Mouse (Mus musculus): ENCODE results near the gene Ovol1.

The Ovol1 gene

DNA sequence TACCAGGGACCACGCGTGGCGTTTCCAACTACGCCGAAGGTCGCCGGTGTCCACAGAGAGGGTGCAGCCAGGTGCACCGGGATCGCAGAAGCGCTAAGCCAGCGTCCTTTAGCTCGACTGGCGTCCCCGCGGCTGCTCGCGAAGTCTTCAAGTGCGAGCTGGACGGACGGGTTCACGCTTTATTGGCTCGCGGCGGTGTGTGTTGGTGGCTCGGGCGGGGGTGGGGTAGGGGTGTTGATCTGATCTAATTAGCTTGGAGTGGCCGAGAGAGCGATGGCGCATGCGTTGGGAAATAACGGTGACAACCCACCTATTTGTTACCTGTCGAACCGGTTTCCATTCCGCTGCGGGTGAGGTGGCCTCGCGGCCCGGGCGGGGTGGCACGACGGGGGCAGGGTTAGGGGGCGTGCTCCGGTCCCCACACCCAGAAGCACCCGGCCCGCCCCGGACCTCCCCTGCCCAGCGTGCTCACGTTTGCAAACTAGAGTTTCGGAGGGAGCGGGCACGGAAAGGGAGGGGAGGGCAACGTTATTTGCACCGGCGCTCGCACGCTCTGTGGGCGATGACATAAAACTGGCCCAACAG, at the start of gene Ovol1:
Gene Ovol1, minus strand, starts transcription at position 190 of the 585 bp plus-strand sequence.
- no peak for DNase-seq

DNA sequence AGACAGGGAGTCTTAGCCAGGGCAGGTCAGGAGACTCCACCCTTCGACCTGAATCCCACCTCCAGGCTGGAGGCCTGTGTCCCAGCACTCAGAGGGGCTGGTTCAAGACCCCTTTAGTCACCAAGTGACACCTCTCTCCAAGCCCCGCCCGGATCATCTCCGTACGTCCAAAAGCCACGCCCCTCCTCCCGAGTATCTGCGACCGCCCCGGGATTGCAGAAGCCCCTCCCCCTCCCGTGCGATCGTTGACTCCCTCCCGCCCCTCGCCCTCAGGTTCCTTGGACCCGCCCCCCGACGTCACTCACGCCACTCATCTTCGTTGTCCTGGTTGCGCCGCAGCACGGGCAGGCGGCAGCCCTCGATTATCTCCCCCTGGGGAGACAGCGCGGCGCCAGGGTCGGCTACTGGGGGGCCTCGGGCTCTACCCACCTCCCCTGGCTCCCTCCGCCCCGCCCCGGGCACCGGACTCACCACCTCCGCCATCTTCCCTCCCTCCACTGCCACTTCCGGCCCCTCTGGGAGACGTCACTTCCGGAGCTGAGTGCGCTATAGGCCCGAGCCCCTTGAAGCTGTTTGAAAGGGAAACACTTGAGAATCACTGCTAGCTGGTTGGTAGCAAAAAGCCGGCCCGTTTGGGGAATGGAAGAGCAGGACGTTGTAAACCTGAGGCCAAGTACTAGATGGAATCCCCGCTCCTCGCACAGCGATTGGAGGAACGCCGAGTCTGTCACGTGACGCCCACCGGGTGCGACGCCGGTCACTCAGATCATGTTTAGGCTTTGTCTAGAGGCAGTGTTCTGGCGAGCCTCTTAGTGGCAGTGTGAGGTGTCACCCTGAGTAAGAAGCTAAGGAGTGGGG, 49.3 kb upstream of the Ovol1 start, which contains the start of gene Kat5:
Gene Kat5, minus strand, starts transcription at position 691 of the 858 bp plus-strand sequence.
- DNase-seq: peak; percentile 89

GRCm38 (mm10) chr19:5609171-5609546, 48.7 kb upstream of the Ovol1 start:
- DNase-seq: no peak

DNA sequence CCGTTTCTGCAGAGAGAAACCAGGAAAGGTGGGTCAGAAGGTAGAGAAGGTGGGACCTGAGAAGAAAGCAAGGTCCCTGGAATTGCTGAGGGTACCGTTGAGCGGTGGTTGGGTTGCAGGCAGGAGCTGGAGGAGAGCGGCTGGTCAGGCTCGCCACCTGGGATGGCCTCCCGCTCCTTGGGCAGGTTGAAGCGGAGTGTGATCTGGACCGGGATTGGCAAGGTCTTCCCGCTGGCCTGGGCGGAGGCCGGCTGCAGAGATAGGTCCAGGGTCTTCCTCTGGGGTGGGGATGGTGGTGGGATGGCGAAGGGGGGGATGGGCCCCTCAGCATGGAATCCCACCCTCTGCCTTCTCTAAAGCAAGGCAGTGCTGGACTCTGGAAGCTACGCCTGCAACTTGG, 48.3 kb upstream of the Ovol1 start:
- no peak for DNase-seq

DNA sequence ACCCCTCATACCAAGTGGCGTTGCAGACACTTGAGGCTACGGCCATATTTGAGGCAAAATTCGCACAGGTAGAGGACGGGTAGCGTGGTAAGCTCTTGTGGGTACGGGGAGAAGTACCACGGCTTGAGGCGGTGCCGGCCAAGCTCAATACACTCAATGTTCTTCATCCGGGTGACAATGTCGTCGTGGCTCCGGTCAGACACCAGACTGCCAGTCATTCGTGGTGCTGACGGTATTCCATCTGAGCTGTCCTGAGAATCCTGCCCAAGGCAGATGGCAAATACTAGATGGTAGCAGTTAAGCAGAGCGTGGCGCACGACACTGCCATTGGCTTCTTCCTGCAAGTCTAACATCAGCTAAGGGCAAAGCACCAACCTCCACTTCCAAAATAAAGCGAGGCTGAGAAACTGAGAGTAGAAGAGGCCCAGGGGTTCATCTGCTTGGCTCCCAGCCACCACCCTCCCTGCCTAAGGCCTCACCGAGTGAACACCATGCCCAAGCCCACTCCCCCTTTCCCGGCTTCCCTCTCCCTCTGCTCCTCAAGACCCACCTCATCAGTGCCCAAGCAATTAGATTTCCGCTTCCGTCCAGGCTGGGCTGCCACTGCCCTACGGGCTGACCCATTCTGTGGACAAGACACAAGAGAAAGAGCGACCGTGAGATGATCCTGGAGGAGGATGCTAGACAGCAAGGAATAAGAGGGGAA, 47.4 kb upstream of the Ovol1 start:
- no peak for DNase-seq

GRCm38 (mm10) chr19:5606196-5606595, 45.8 kb upstream of the Ovol1 start:
- peak; percentile 17 for DNase-seq

GRCm38 (mm10) chr19:5605126-5605525, 44.7 kb upstream of the Ovol1 start:
- DNase-seq: no peak

GRCm38 (mm10) chr19:5603664-5604063, 43.2 kb upstream of the Ovol1 start:
- no peak for DNase-seq

- peak; percentile 70 for DNase-seq
Observed at GRCm38 (mm10) chr19:5601752-5602541, 41.5 kb upstream of the Ovol1 start, which contains the start of gene Rnaseh2c. TSS of gene Rnaseh2c (plus strand) at chr19:5601873.

DNA sequence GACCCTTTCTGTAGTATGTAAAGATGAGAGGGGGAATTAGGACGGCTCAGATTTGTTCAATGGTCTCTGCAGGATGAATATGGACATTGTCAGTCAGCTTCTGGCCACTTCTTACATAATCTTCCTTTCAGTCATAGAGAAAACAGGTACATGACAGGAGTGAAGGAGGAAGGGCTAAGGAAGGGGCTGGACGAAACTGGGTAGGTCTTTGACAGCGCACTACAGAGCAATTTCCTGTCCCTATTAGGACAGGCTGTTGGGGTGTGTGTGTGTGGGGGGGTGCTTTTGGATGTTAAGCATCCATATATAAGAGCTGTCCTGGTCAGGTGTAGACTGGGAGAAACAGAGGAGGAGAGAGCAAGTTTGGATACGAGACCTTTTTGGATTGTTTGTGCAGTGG, 38.8 kb upstream of the Ovol1 start:
- DNase-seq: no peak

DNA sequence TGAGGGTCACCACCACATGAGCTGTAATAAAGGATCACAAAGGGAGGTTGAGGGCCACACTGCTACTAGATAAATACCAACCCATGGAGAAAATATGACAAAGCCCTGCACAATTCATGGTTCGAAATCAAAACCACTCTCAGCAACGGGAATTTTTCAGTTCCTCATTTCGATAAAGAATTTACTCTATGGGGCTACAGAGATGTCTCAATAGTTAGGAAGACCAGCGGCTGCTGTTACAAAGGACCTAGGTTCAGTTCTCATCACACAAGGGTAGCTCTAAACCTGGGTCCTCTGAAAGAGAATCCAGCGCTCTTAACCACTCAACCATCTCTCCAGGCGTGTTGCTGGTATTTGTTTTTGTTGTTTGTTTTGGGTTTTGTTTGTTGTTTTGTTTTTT, 31.4 kb upstream of the Ovol1 start:
- no peak for DNase-seq

DNA sequence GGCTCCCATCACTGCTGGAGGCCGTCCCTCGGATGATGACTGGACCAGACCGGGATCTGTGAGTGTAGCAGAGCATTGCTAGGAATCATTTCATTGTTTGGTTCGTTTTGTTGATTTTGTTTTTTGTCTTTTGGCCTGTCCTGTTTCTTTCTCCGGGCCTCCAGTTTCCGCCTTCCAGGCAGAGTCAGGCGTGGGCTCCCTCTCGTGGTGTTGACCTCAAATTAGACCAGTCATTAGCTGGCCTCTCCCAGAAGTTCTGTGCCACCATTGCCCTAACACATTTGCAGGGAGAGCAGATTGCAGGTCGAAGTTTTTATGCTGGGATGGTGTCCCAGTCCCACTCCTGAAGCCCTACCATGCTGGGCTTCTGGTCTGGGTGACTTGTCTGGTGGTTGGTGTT, 28.7 kb upstream of the Ovol1 start:
- no peak for DNase-seq

DNA sequence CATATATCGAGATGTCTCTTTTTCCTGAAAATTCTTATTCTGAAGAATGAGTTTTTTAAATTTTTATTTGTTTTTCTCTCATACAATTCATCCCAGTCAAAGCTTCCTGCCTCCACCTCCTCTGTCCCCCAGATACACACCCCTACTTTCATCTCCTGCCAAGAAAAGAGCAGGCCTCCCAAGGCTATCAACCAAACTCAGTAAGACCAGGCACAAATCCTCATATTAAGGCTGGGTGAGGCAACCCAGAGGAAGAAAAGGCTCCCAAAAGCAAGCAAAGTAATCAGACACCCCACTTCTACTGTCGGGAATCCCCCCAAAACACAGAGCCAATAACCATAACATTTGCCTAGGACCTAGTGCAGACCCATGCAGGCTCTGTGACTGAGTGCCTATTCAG, 21.5 kb upstream of the Ovol1 start:
- no peak for DNase-seq

DNA sequence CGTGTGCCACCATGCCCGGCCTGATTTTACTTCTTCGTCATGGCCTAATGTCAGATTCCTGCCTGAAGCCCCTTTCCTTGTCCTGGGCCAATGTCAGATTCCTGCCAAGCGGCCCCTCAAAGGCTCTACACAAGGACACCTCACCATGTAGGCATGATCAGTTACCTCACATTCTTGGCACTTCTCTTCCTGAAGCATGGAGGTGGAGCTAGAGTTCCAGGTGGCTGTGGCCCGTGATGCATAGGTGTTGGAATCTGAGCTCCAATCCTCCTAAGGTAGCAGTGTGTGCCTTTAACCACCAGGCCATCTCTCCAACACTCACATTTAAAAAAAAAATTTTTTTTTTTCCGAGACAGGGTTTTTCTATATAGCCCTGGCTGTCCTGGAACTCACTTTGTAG, 20.3 kb upstream of the Ovol1 start:
- no peak for DNase-seq

- DNase-seq: no peak
Observed at GRCm38 (mm10) chr19:5579971-5580370, 19.5 kb upstream of the Ovol1 start.

- DNase-seq: no peak
Observed at GRCm38 (mm10) chr19:5575336-5575735, 14.9 kb upstream of the Ovol1 start.

GRCm38 (mm10) chr19:5572331-5573125, 12.1 kb upstream of the Ovol1 start:
- no peak for DNase-seq

- DNase-seq: no peak
Observed at GRCm38 (mm10) chr19:5571831-5572230, 11.4 kb upstream of the Ovol1 start.

DNA sequence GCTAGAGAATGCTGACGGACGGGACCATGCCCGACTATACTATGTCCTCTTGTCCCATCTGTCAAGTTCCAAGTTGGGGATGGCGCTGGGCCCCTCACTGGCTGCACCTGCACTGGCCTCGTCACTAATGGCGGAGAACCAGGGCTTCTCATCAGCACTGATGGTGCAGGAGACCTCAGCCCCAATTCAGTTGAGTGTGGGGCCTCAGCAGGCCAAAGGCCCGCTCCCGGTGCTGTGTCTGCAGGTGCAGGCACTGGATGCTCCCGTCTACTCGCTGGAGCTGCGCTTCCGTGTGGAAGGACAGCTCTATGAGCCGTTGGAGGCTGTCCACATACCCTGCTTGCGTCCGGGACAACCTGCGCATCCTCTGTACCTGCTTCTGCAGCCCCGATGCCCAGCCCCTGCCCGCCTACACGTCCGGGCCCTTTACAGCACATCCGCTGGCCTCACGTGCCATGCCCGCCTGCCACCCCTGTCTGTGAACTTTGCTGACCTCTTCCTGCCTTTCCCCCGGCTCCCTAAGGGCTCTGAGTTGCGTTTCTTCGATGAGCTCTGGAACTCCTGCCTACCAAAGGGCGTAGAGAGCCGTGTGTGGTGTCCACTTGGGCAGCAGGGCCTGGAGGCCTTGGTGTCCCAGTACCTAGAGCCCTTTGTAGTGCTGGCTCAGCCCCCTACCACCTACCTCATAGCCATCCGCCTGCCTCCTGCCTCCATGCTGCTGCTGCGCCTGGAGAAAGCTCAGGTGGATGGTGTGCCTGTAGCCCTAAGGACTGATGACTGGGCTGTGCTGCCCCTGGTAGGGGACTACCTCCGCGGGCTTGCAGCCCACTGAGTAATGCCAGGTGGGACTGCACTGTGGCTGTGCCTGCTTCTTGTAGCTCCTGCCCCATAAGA, 10.2 kb upstream of the Ovol1 start:
- DNase-seq: no peak

DNA sequence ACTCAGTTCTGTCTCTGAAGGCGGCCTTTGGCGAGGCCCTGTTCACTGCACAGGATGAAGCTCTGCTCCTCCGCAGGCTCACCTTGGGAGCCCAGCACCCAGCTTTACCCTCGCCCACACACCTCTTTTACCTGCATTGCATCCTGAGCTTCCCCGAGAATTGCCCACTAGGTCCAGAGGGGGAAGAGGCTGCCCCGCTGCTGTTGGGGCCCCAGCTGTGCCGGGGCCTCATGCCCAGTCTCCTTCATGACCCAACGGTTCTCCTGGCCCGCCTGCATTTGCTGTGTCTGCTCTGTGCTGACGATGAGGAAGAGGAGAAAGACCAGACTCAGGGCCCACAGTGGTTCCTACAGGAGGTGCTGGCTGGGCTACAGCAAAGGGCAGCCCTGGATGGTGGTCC, 9.1 kb upstream of the Ovol1 start:
- no peak for DNase-seq
